Mouse (Mus musculus) cerebellum, postnatal 36 days (tissue): ENCODE measurements at regions not wholly inside any gene's neighbourhood (a gene's known extent, or its start where the extent isn't known, plus 50 kb on each side); places are given as distances from the start of the nearest gene placed in this dataset.

Source experiments
- DNase-seq, 2 experiments: peaks; one replicate each; pipeline ENCODE4 v3.0.0; 2021 to 2022; ENCODE audit warnings: mixed read lengths in 2 of 2

DNA sequence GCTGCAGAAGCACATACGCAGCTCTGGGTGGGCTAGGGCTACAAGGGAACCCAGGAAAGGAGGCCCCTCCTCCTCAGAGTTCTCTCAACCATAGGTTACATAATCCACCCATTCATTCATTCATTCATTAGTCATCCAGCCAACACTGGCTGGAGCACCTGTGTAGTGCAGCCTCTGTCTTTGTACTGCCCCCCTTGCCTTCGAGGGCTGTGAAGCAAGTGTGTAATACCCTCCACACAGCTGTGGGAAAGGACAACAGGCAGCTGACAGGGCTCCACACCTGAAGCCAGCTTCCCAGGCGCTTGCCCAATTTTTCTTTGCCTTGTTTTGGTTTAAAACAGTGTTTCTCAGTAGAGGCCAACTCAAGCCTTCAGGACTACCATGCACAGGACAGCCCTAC is 285.0 kb upstream of the Runx1 start:
- no peak for DNase-seq

DNA sequence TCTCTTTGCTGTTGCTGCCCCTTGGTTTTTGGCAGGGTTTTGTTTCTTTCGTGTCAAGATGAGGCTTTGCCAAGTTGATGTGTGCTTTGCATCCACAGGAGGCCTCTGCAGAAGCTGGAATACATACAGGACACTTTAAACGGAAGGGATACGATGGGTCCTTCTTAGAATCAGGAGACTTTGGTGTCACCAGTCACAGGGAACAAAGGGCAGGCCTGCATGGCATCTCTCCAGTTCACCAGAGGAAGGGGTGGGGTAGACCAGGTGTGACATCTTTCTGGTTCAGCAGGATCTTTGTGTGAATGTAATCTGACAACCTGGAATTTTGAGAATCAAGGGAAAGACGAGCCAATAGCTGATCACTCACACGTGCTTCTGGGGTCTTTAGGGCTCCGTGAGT is 284.5 kb upstream of the Runx1 start:
- DNase-seq: no peak

DNA sequence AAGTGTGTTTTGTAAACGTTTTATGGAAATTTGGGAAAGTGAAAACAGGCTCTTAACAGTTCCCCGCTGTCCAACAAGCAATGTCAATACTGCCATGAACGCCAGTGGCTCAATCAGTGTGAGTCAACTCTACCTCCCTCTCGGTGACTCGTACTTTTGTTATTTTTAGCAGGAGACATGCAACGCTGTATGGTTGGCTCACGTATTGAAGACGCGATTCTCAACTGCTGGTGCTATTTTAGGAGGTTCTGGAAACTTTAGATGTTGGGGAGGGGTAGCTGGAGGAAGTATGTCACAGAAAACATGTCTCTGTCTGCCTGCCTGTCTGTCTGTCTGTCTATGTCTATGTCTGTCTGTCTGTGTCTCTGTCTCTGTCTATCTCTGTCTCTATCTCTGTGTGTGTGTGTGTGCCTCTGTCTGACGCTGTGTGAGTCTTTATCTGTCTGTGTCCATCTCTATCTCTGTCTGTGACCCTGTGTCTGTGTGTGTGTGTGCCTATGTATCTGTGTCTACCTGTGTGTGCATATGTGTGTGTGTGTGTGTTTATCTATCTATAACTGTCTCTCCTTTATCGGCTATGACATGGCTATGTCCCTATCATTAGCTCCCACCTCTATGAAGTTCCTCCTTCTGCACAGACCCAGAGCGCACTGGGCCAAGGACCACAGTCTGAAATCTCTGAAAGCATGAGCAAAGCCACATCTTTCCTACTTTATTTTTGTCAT is 283.9 kb upstream of the Runx1 start:
- no peak for DNase-seq

DNA sequence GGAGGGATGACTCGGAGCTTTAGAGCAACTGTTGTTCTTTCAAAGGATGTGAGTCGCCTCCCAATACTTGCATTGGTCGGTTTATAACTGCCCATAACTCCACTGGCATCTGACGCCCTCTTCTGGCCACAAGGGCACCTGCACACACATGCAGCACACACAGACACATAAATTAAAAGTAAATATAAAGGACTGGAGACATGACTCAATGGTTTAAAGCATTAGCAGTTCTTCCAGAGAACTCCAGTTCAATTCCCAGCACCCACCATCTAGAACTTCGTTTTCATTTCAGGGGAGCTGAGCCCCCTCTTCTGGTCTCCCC is 281.5 kb upstream of the Runx1 start:
- no peak for DNase-seq

DNA sequence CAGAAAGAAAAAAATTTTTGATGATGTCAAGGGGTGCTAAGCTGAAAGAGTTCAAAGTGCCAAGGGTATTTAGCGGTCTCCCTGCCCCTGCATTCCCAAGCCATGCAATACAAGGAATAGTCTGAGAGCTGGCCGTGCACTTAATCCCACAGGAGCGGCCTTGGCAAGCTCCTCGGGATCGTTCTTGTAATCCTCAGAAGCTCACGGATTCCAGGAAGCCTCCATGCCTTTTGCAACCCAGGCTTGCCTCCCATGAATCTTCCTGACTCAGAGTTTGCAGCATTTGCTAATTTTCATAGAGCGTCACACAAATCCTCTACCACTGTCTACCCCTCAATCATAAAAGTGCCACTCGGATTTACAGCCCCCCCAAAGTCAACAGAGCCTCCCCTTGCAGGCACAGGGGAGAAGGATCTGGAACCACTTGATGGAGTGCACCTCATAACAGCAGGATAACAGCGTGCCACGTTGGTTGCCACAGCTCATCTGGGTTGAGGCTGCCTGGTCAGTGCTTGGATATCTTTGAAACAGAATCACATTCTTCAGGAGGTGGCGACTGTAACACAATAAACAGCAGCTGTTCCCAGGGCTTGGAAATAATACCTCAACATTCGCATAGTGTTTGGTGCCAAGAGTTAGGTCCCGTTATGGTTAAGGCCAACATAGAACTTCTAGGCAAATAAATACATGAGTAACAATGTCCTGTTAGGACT is 281.0 kb upstream of the Runx1 start:
- DNase-seq: no peak

DNA sequence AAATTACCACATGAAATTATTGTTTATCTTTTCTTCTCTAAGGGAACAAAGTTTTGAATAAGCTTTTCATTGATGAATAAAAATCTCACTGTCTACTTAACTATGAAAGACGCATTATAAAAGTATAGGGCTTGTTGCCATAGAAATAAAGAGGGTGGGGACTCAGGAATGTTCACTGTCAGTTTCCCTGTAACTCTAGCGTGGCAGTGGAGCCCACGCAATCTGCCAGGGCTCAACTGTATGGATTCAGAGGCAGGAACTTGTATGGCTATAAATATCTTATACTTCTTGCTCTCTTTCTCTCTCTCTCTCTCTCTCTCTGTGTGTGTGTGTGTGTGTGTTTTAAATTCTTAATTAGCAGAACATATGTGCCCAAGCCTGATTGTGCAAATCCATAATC is 276.2 kb upstream of the Runx1 start:
- no peak for DNase-seq

- DNase-seq: no peak
Observed at GRCm38 (mm10) chr16:93098057-93098456, 272.1 kb upstream of the Runx1 start.

DNA sequence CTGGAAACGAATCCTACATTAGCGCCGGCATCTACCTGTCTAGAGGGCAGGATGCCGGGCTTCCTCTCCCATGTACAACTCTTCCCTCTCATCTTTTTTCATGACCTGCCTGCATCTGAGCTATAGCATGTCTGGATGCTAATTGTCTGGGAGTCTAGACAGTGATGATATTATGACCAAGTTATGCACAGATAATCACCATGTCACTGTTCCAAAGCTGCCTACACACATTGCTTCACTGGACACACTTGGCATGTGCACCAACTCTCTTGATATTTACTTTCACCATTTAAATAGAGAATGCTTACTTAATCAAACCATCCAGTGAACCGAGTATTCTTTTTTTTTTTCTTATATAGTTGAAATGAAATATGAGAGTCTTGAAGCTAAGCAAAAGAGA is 270.2 kb upstream of the Runx1 start:
- no peak for DNase-seq

DNA sequence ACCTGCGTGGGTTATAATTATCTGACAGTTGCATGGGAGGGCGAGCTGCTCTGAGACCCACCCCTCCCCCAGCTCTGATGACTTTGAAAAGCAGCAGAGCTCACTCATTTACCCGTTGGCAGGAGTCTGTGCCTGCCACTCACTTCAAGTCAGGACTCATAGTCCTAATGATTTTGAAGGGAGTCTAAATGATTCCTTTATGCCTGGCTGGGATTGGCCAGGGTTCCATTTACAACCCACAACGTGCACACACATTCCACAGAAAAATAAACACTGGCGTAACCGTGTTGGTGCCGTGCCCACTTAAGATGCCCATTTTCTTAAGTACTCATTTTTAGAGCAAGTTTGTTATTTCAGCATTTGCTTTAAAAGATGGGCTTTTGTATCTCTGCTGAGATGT is 266.8 kb upstream of the Runx1 start:
- no peak for DNase-seq

DNA sequence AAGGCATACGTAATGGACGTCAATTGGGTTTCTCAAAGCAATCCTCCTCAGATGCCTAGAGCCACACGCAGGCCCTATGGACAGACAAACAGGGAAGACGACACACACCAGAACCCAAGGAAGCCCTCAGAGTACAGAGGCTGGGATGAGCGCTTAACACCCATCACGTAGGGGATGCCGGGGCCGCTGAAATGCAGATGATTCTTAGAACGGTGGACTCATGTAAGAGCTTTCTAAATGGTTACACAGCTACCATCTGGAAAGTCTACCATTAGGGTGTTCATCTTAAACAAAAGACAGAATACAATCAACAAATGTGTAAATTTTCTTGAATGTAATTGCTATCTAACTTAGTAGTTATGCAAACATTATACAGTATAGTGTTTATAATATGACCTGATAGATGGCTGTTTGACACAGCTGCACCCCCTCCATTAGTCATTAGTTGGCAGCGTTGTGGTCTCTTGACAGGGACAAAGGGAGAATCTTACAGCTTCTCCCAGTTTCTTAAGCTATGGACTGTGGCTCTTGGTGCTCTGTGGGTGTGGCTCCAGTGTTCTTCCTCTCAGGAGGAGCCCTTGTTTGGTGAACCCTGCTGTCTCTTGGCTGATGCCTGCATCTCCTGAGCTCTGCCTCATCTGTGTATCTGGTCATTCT is 259.4 kb upstream of the Runx1 start:
- DNase-seq: no peak

DNA sequence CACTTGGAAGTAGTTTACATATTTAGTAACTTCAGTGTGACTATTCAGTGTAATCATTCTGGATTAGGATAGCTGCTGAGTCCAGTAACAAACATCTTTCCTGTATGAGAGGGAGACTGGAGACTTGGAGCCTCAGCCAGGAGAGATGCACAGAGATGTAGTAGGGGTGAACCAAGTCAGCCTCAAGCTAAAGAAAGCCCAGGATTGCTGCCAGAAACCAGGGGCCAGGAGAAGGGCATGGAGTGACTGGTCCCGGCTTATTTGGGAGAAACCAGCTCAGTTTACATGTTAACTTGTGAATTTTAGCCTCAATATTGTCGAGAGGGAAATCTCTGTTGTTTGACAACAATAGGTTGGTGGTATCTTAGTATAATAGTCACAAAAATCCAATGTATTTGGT is 257.8 kb upstream of the Runx1 start:
- DNase-seq: no peak

DNA sequence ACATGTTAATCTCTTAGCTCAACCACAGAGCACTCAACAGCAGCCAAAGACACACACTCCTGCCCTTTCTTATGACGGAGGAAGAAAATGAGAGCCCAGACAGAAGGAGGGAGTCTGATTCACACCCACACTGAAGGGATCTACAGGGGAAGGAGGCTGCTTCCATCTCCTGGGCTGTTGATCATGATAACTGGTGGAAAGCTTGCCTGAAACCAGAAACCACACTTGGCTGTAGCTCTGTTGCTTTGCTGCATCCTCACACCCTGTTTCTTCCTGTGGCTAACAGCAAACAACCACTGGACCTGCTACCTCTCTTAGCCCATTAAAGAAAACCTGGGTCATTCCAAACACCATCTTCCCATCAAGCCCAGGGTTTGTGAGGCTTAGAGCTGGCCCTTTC is 257.2 kb upstream of the Runx1 start:
- DNase-seq: no peak

DNA sequence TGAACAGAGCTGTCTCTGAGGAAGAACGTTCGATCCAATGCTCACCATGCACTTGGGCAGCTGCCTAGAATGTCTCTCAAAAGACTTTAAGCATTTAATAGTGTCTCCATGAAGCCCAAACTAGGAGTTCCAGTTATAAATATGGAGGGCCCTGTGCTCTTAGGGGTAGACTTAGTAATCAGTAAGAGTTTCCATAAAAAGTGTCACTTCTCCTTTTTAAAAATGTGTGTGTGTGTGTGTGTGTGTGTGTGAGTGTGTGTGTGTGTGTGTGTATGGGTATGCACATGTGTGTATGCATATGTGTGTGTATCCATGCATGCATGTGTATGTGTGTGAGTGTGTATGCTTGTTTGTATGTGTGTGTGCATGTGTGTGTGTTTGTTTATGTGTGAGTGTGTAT is 255.6 kb upstream of the Runx1 start:
- DNase-seq: no peak

DNA sequence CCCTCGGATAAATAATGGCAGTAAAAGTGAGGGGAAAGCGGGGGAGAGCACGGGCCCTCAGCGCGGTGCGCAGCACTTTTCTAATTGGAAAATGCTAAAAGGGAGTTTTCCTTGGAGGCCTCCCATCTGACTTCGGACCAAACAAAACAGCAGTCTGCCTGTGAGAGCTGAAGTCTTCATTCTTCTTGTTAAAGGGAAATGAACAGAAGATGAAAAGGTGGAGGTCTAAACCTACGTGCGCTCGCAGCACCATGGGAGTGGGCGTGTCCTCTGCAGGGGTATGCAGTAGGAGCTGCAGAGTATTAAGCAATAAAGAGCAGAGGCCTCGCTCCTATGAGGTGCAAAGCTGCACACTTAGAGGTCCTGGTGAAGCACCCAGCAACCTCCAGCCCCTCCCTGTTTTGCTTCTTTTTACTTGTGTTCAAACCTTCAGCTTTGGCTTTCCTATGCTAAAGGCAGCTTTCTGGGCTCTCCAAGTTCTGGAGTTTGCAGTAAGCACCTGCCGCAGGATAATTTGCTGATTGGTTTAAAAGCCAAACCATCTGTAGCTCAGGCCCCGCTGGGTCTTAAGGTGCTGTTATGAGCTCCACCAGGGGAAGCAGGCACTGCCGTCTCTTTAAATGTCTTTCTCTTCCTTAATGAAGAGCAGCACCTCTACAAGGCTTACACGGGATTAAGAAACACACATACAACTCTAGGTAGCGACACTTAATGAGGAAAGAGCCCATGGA is 253.9 kb upstream of the Runx1 start:
- DNase-seq: no peak

DNA sequence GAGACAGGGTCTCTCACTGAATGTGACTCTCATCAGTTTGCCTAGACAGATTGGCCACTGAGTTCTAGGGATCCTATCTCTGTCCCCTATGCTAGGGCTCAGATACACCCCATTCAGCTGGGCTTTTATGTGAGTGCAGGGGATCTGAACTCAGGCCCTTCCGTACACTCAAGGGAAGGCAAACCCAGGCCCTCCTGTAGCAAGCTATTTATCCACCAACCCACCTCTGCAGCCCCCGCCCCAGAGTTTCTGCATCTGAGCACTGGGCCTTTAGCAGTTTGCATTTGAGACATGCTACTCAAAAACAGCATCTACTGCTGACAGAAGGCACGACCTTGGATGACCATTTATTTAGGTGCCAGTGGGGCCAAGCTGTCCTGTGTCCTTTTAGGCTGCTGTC is 253.0 kb upstream of the Runx1 start:
- DNase-seq: no peak

- DNase-seq: no peak
Observed at GRCm38 (mm10) chr16:93075488-93075887, 249.5 kb upstream of the Runx1 start.

- DNase-seq: no peak
Observed at GRCm38 (mm10) chr16:93072156-93072555, 246.2 kb upstream of the Runx1 start.

GRCm38 (mm10) chr16:93071726-93072125 is 245.8 kb upstream of the Runx1 start:
- DNase-seq: no peak

DNA sequence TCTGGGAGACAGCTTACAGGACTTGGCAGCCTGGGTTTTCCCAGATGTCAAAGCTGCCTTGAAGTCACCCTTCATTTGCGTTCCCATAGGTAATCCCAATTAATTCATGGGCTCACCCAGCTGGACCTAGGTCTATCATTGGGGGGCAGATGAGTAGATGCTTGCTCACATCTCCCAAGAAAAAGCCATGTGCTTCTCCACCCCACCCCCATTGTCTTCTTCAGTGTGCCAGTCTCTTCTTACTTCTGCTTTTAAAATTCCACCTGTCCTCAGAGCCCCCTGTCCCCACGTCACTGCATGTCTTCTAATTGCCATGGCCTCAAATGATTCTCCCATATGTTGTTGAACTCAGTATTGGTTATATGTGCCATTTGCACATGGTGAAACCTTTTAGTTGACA is 240.9 kb upstream of the Runx1 start:
- DNase-seq: no peak

GRCm38 (mm10) chr16:93061475-93062179 is 235.7 kb upstream of the Runx1 start:
- DNase-seq: no peak

DNA sequence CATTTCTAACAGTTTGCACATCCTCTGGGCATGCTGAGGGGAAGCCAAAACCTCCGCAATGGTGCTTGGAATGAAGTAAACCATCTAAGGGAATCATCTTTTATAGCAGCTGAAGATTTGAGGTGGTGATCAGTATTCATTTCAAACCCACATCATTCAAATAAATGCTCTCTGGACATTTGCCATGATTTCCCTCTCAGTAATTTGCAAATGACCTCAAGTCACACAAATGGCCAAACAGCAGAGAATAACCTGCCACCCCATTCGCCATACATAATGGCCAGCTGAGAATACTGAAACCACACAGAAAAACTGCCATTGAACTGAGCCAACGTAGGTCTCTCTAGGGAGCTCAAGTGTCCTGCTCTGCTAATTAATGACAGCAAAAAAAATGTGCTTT is 230.3 kb upstream of the Runx1 start:
- DNase-seq: no peak

DNA sequence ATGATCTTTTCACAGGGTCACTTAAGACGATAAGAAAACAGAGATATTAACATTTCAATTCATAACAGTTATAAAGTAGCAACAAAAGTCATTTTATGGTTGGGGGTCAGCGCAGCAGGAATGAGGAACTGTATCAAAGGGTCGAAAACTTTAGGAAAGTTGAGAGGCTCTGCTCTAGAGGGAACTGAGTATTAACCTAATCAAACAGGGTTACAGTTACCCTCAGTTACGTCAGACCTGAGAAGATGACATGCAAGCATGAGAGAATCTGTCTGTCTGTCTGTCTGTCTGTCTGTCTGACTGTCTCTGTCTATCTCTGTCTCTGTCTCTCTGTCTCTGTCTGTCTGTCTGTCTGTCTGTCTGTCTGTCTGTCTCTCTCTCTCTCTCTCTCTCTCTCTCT is 229.6 kb upstream of the Runx1 start:
- no peak for DNase-seq

DNA sequence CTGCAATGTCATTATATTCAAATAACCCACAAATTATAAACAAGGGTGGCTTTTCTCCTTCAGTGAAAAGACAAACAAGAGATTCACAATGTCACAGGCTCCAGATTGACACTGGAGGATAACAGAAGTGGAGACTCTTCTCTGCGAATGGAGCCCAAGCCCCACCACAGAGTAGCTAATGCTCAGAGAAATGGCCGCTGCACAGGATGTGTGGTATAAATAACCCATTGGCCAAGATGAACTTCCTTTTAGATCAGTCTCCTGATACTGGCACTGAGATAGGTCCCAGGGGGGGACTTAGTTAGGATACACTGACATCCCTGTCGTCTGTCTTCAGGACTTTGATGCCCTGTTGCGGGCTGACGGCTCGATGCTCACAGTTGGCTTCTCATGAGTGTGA is 225.3 kb upstream of the Runx1 start:
- DNase-seq: no peak
